Mouse (Mus musculus) CH12.LX (cell line): ENCODE results near the gene D8Ertd738e. TPM values are rescaled to one million over a fixed set of nuclear protein-coding genes. Genes with fewer than 3 reads are reported as not detected.

Experiments used
- DNase-seq: peaks from one replicate; pipeline ENCODE4 v3.0.0-alpha.2; 2013; ENCODE audit errors: extremely low read depth
- H3K27ac ChIP-seq: 2 replicates; pipeline ENCODE4 v1.5.1; 2012; ENCODE audit warnings: low read depth, mild to moderate bottlenecking, control low read depth, moderate library complexity; ENCODE audit not compliant: insufficient read depth
- H3K27me3 ChIP-seq: replicated peaks from 2 replicates; pipeline ENCODE3; 2012; ENCODE audit warnings: inconsistent platforms
- H3K36me3 ChIP-seq, 2 experiments: replicated peaks in 1 of 2; 2 replicates each; pipeline versions ENCODE3 to v1.6.1; 2012; ENCODE audit warnings: inconsistent platforms in 1 of 2, low read length in 1 of 2, mild to moderate bottlenecking in 1 of 2, mixed read lengths in 1 of 2, moderate library complexity in 1 of 2; ENCODE audit not compliant: control insufficient read depth in 1 of 2, insufficient read depth in 1 of 2
- H3K4me1 ChIP-seq, 2 experiments: 2 replicates each; pipeline ENCODE4 v1.6.1; 2012; ENCODE audit warnings: inconsistent platforms in 1 of 2, moderate library complexity in 1 of 2; ENCODE audit not compliant: insufficient read depth in 2 of 2, control insufficient read depth in 1 of 2
- H3K4me2 ChIP-seq: 2 replicates; pipeline ENCODE4 v1.6.1; 2012; ENCODE audit warnings: low read depth, mild to moderate bottlenecking, control low read depth; ENCODE audit not compliant: poor library complexity, insufficient read depth, severe bottlenecking
- H3K4me3 ChIP-seq, 3 experiments: fragments of 150-350 bp in 1 of 3; sonication (generic) in 1 of 3; replicated peaks in 1 of 3; 2 replicates each; pipeline versions ENCODE3 to v1.5.1; 2011 to 2012; ENCODE audit warnings: low read depth in 2 of 3, low read length in 2 of 3, mild to moderate bottlenecking in 2 of 3, moderate library complexity in 2 of 3, control low read depth in 1 of 3, improper control_type of control experiment in 1 of 3, inconsistent platforms in 1 of 3, mixed read lengths in 1 of 3; ENCODE audit not compliant: poor library complexity in 1 of 3
- H3K79me2 ChIP-seq: replicated peaks from 2 replicates; pipeline ENCODE4 v1.6.1; 2012; ENCODE audit warnings: mild to moderate bottlenecking, moderate library complexity; ENCODE audit not compliant: control insufficient read depth, poor library complexity, insufficient read depth, severe bottlenecking; ENCODE audit errors: extremely low read depth
- H3K9ac ChIP-seq: 2 replicates; pipeline ENCODE4 v1.6.1; 2012; ENCODE audit warnings: low read depth, mild to moderate bottlenecking, control low read depth, moderate library complexity; ENCODE audit not compliant: insufficient read depth
- H3K9me3 ChIP-seq: replicated peaks from 2 replicates; pipeline ENCODE3; 2012; ENCODE audit warnings: low read length, inconsistent platforms, mixed read lengths
- BHLHE40 ChIP-seq: IDR thresholded peaks from 2 replicates; pipeline ENCODE4 v1.6.1; 2011; ENCODE audit warnings: mild to moderate bottlenecking, low read depth, low read length, improper control_type of control experiment
- CHD1 ChIP-seq: IDR thresholded peaks from 2 replicates; pipeline ENCODE4 v1.6.1; 2012; ENCODE audit warnings: low read depth, low read length, improper control_type of control experiment, inconsistent platforms
- CHD2 ChIP-seq: IDR thresholded peaks from 2 replicates; pipeline ENCODE4 v1.6.1; 2011; ENCODE audit warnings: low read length, improper control_type of control experiment
- ELF1 ChIP-seq: IDR thresholded peaks from 2 replicates; pipeline ENCODE4 v1.6.1; 2014; ENCODE audit warnings: low read depth, mild to moderate bottlenecking, inconsistent platforms, low read length, improper control_type of control experiment
- EP300 ChIP-seq: IDR thresholded peaks from 2 replicates; pipeline ENCODE4 v1.6.1; 2011; ENCODE audit warnings: low read length, improper control_type of control experiment
- ETS1 ChIP-seq: conservative IDR thresholded peaks from 2 replicates; pipeline ENCODE4 v1.6.1; 2012; ENCODE audit warnings: low read depth, mild to moderate bottlenecking, inconsistent platforms, low read length, improper control_type of control experiment, moderate library complexity
- GABPA ChIP-seq: IDR thresholded peaks from 2 replicates; pipeline ENCODE4 v1.6.1; 2012; ENCODE audit warnings: low read depth, low read length, improper control_type of control experiment, inconsistent platforms; ENCODE audit not compliant: insufficient replicate concordance
- IRF4 ChIP-seq: IDR thresholded peaks from 2 replicates; pipeline ENCODE4 v1.6.1; 2014; ENCODE audit warnings: low read depth, mild to moderate bottlenecking, inconsistent platforms, low read length, improper control_type of control experiment
- JUN ChIP-seq: IDR thresholded peaks from 2 replicates; pipeline ENCODE4 v1.6.1; 2011; ENCODE audit warnings: low read depth, mild to moderate bottlenecking, low read length, improper control_type of control experiment, moderate library complexity; ENCODE audit not compliant: insufficient read depth
- JUND ChIP-seq: conservative IDR thresholded peaks from 2 replicates; pipeline ENCODE4 v1.6.1; 2011; ENCODE audit warnings: low read depth, low read length, improper control_type of control experiment
- KAT2A ChIP-seq: IDR thresholded peaks from 2 replicates; pipeline ENCODE4 v1.6.1; 2012; ENCODE audit warnings: low read length, improper control_type of control experiment, inconsistent platforms; ENCODE audit not compliant: insufficient replicate concordance
- MXI1 ChIP-seq: IDR thresholded peaks from 2 replicates; pipeline ENCODE4 v1.6.1; 2011; ENCODE audit warnings: mild to moderate bottlenecking, low read depth, low read length, improper control_type of control experiment
- MYC ChIP-seq: IDR thresholded peaks from 2 replicates; pipeline ENCODE4 v1.6.1; 2011; ENCODE audit warnings: low read depth, mild to moderate bottlenecking, improper control_type of control experiment, low read length
- NELFE ChIP-seq: IDR thresholded peaks from 2 replicates; pipeline ENCODE4 v1.6.1; 2011; ENCODE audit warnings: low read depth, low read length, improper control_type of control experiment
- NRF1 ChIP-seq: IDR thresholded peaks from 2 replicates; pipeline ENCODE4 v1.6.1; 2014; ENCODE audit warnings: low read depth, mild to moderate bottlenecking, inconsistent platforms, low read length, improper control_type of control experiment, moderate library complexity
- PAX5 ChIP-seq: IDR thresholded peaks from 2 replicates; pipeline ENCODE4 v1.6.1; 2012; ENCODE audit warnings: low read length, inconsistent platforms, mixed read lengths
- POLR2A ChIP-seq: IDR thresholded peaks from 2 replicates; pipeline ENCODE4 v1.6.1; 2011; ENCODE audit warnings: low read depth, mild to moderate bottlenecking, improper control_type of control experiment, low read length
- POLR2AphosphoS2 ChIP-seq: IDR thresholded peaks from 2 replicates; pipeline ENCODE4 v1.6.1; 2011; ENCODE audit warnings: low read depth, low read length, improper control_type of control experiment
- RAD21 ChIP-seq: IDR thresholded peaks from 2 replicates; pipeline ENCODE4 v1.6.1; 2011; ENCODE audit warnings: low read depth, mild to moderate bottlenecking, low read length, improper control_type of control experiment, moderate library complexity
- RCOR1 ChIP-seq: conservative IDR thresholded peaks from 2 replicates; pipeline ENCODE4 v1.6.1; 2012; ENCODE audit warnings: low read depth, mild to moderate bottlenecking, inconsistent platforms, low read length, improper control_type of control experiment
- SIN3A ChIP-seq: IDR thresholded peaks from 2 replicates; pipeline ENCODE4 v1.6.1; 2012; ENCODE audit warnings: low read length, improper control_type of control experiment, inconsistent platforms
- SMC3 ChIP-seq: IDR thresholded peaks from 2 replicates; pipeline ENCODE4 v1.6.1; 2011; ENCODE audit warnings: low read depth, low read length, improper control_type of control experiment
- TBP ChIP-seq: conservative IDR thresholded peaks from 2 replicates; pipeline ENCODE4 v1.6.1; 2011; ENCODE audit warnings: low read depth, low read length, improper control_type of control experiment
- TCF12 ChIP-seq: IDR thresholded peaks from 2 replicates; pipeline ENCODE4 v1.6.1; 2014; ENCODE audit warnings: low read depth, mild to moderate bottlenecking, inconsistent platforms, low read length, improper control_type of control experiment
- USF1 ChIP-seq: IDR thresholded peaks from 2 replicates; pipeline ENCODE4 v1.6.1; 2014; ENCODE audit warnings: low read depth, mild to moderate bottlenecking, inconsistent platforms, low read length, improper control_type of control experiment
- USF2 ChIP-seq: conservative IDR thresholded peaks from 2 replicates; pipeline ENCODE4 v1.6.1; 2011; ENCODE audit warnings: low read depth, low read length, improper control_type of control experiment
- ZC3H11A ChIP-seq: IDR thresholded peaks from 2 replicates; pipeline ENCODE4 v1.6.1; 2012; ENCODE audit warnings: low read depth, mild to moderate bottlenecking, inconsistent platforms, low read length, improper control_type of control experiment
- ZKSCAN1 ChIP-seq: IDR thresholded peaks from 2 replicates; pipeline ENCODE4 v1.6.1; 2012; ENCODE audit warnings: low read depth, inconsistent platforms, low read length, improper control_type of control experiment, borderline replicate concordance
- ZMIZ1 ChIP-seq: IDR thresholded peaks from 2 replicates; pipeline ENCODE4 v1.6.1; 2012; ENCODE audit warnings: low read depth, mild to moderate bottlenecking, inconsistent platforms, low read length, improper control_type of control experiment
- ZNF384 ChIP-seq: IDR thresholded peaks from 2 replicates; pipeline ENCODE4 v1.6.1; 2012; ENCODE audit warnings: low read depth, low read length, improper control_type of control experiment, inconsistent platforms
- dilution Hi-C: fragments of 300-500 bp; cut with MboI; formaldehyde crosslinking; loops from 2 replicates; pipeline ENCODE4 v1.14.3; 2020; ENCODE audit warnings: low sequenced_read_pairs; ENCODE audit not compliant: extremely low pct_unique_long_range_greater_than_20kb, extremely low pct_ligation_motif_present
- in situ Hi-C: fragments of 300-500 bp; cut with MboI; formaldehyde crosslinking; loops from 3 replicates; pipeline ENCODE4 v1.14.3; 2019; ENCODE audit warnings: low sequenced_read_pairs, low pct_ligation_motif_present, low pct_unique_long_range_greater_than_20kb, mixed read lengths
- polyA plus RNA-seq: library from polyadenylated mRNA; unstranded; fragments of >175 nt; gene quantifications from 2 replicates; pipeline ENCODE4 v1.2.1, GENCODE M21; 2012; ENCODE audit warnings: low read depth; ENCODE audit not compliant: insufficient read length
- total RNA-seq, 2 experiments: library from RNA; depleted of rRNA; stranded (reverse); fragments of 300-350 nt in 1 of 2; fragments of >200 nt in 1 of 2; gene quantifications; 2 replicates each; pipeline ENCODE4 v1.2.3; 2012 to 2014

Gene D8Ertd738e
- total and polyA plus RNA-seq, 3 experiments: 213 to 225 (median 217) TPM

GRCm38 (mm10) chr8:84261098-84261497 lies 11.6 kb upstream of the D8Ertd738e start:
- TF ChIP-seq POLR2A (no peak), CHD2 (no peak), ELF1 (no peak), JUN (no peak), ZKSCAN1 (no peak), USF2 (no peak), CHD1 (no peak), SIN3A (no peak), KAT2A (no peak), TBP (no peak), NELFE (no peak), ZMIZ1 (no peak), ZNF384 (no peak), POLR2AphosphoS2 (no peak), ETS1 (no peak), USF1 (no peak), TCF12 (no peak), NRF1 (no peak), GABPA (no peak), RAD21 (no peak)
- Histone ChIP-seq H3K79me2 (peaks cover 5% of the 10 kb centered on the region; the same call in 1 of the 2 replicates), H3K27ac (no peak overlapping the region), H3K36me3 (peaks cover 79 to 84% of the 10 kb centered on the region in 2 experiments), H3K27me3 (no peaks in the 10 kb centered on the region), H3K9me3 (no peaks in the 10 kb centered on the region), H3K4me3 (no peak overlapping the region), H3K9ac (no peak overlapping the region), H3K4me1 (peaks cover 5 to 10% of the 10 kb centered on the region in 2 experiments), H3K4me2 (no peak overlapping the region)
- dilution Hi-C loops (no loop called here), in situ Hi-C loops (no loop called here)
- no peak for DNase-seq

DNA sequence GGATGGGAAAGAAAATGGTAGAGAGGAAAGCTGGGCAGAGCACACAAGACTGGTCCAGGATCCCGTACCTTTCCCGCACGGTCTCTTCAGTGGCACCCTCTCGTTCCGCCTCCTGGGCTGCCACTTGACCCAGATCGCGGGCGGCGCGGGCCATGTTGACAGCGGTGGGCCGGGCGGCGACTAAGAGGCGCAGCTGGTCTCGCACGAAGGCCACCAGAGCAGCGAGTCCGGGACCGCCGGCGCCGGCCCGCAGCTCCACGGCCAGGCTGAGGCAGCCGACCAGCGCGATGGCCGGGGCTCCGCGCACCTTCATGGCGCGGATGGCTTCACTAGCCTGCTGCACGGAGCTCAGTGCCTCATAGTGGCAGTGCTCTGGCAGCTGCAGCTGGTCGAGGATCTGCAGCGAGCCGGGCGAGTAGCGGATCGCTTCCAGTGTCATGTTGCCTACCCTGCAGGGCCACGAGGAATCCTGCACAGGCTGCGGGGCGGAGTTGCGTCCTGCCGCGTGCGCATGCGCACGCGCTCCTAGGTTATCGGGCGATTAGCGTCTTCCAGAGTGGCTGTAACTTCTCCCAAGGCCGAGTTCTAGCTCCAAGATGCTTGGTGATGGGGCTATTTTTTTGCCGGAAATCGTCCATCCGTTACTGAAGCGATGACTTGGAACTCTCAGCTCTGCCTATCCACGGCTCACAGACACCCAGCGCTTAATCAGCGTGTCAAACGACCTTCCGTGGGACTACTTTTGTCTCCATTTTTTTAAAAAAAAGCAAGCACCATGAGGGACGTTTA lies 7.5 kb upstream of the D8Ertd738e start, which contains the start of gene Mri1:
Gene Mri1, minus strand, starts transcription at position 505 of the 789 bp plus-strand sequence.
- H3K27me3 ChIP-seq: no peaks in the 10 kb centered on the region
- in situ Hi-C loops (no loop called here), dilution Hi-C loops (no loop called here)
- peak; percentile 81 for DNase-seq
- peak within 1 kb of the TSS; percentile 74 for H3K9ac ChIP-seq
- peaks cover 7% of the 10 kb centered on the region; the same call in 1 of the 2 replicates for H3K79me2 ChIP-seq
- peaks cover 7 to 14% of the 10 kb centered on the region in 2 experiments for H3K4me1 ChIP-seq
- peak within 1 kb of the TSS; percentile 53 for H3K4me2 ChIP-seq
- no peaks in the 10 kb centered on the region for H3K9me3 ChIP-seq
- H3K27ac ChIP-seq: peak within 1 kb of the TSS; percentile 77
- peaks cover 64 to 79% of the 10 kb centered on the region in 2 experiments for H3K36me3 ChIP-seq
- H3K4me3 ChIP-seq: peak within 1 kb of the TSS; percentile 85 to 95 (median 91)
- TF ChIP-seq CHD1: peak; percentile 85; the same call in 1 of the 2 replicates
- TF ChIP-seq PAX5: no peak
- TF ChIP-seq TBP: peak; percentile 74; the same call in 1 of the 2 replicates
- TF ChIP-seq RAD21: no peak
- TF ChIP-seq TCF12: peak; percentile 64
- TF ChIP-seq ZMIZ1: peak; percentile 80
- TF ChIP-seq EP300: no peak
- no peak for TF ChIP-seq USF1
- TF ChIP-seq GABPA: no peak
- TF ChIP-seq MXI1: peak; percentile 96
- TF ChIP-seq ETS1: no peak
- no peak for TF ChIP-seq ZC3H11A
- peak; percentile 73; the same call in 1 of the 2 replicates for TF ChIP-seq POLR2AphosphoS2
- TF ChIP-seq BHLHE40: peak; percentile 29; the same call in 1 of the 2 replicates
- peak; percentile 94 for TF ChIP-seq NELFE
- TF ChIP-seq MYC: peak; percentile 96
- no peak for TF ChIP-seq RCOR1
- TF ChIP-seq USF2: no peak
- TF ChIP-seq SMC3: no peak
- 0 out of 2 replicates have a peak, but pooled peaks have one; percentile 55 for TF ChIP-seq KAT2A
- peak; percentile 17; the same call in 1 of the 2 replicates for TF ChIP-seq IRF4
- no peak for TF ChIP-seq JUND
